ENCODE assay signal across 8 mouse cellular contexts in genomic region chr7:27224877-27225575, GRCm38 (mm10). TPM values are rescaled to one million over a fixed set of nuclear protein-coding genes. Genes with fewer than 3 reads are reported as not detected.
DNase-seq lines count a peak whose midpoint lies in the region; ATAC-seq lines count a peak whose summit lies in the region.

No protein-coding gene starts in this region.

- peak overlapping the region; percentile 43; the same call in 1 of the 2 replicates for H3K9ac ChIP-seq in heart, embryonic 12.5 days
- H3K9ac ChIP-seq in limb, embryonic 15.5 days: peak overlapping the region; percentile 11; the same call in 1 of the 2 replicates
- no peak overlapping the region; the same call in 1 of the 2 replicates for H3K9ac ChIP-seq in stomach, embryonic 15.5 days

- DNase-seq in cerebellum, adult 18-20 months: peak; percentile 32 to 46
- DNase-seq in urinary bladder, adult 18-20 months (ENCODE audit: low spot score in 2 of 2): peak; percentile 47 to 52
- DNase-seq in urinary bladder, postnatal 10 days (ENCODE audit: low spot score): no peak

- H3K9me3 ChIP-seq in heart, embryonic 12.5 days (replicated peaks): no peaks in the 10 kb centered on the region
- H3K9me3 ChIP-seq in limb, embryonic 15.5 days: no peaks in the 10 kb centered on the region
- H3K9me3 ChIP-seq in stomach, embryonic 15.5 days: no peaks in the 10 kb centered on the region

- no peaks in the 10 kb centered on the region for H3K27me3 ChIP-seq in heart, embryonic 12.5 days (replicated peaks)
- no peaks in the 10 kb centered on the region for H3K27me3 ChIP-seq in limb, embryonic 15.5 days
- no peaks in the 10 kb centered on the region for H3K27me3 ChIP-seq in stomach, embryonic 15.5 days (replicated peaks)

- no peak overlapping the region for H3K4me3 ChIP-seq in heart, embryonic 12.5 days
- H3K4me3 ChIP-seq in limb, embryonic 15.5 days: peak overlapping the region; percentile 96
- H3K4me3 ChIP-seq in stomach, embryonic 15.5 days (replicated peaks): peak overlapping the region; percentile 90

- H3K27ac ChIP-seq in heart, embryonic 12.5 days (ENCODE audit: poor library complexity, severe bottlenecking): no peak overlapping the region
- H3K27ac ChIP-seq in limb, embryonic 15.5 days: peak overlapping the region; percentile 50
- H3K27ac ChIP-seq in stomach, embryonic 15.5 days: peak overlapping the region; percentile 77

- ATAC-seq in cerebellum, adult (ENCODE audit: insufficient number of reproducible peaks, low FRiP score, low TSS enrichment): no peak
- ATAC-seq in heart, embryonic 12.5 days (ENCODE audit: insufficient number of reproducible peaks, low FRiP score): no peak
- no peak for ATAC-seq in limb, embryonic 15.5 days (ENCODE audit: insufficient number of reproducible peaks, low FRiP score, low TSS enrichment, low read depth)
- peak; percentile 27 for ATAC-seq in stomach, embryonic 15.5 days (ENCODE audit: insufficient read depth, low FRiP score, low read depth)
- ATAC-seq in granulocyte monocyte progenitor cell, adult 5-6 weeks (replicated peaks; ENCODE audit: poor library complexity, severe bottlenecking): no peak

- peaks cover 40% of the 10 kb centered on the region for H3K4me1 ChIP-seq in heart, embryonic 12.5 days (replicated peaks)
- peaks cover 49% of the 10 kb centered on the region for H3K4me1 ChIP-seq in limb, embryonic 15.5 days
- peaks cover 42% of the 10 kb centered on the region for H3K4me1 ChIP-seq in stomach, embryonic 15.5 days

- peaks cover 7% of the 10 kb centered on the region; the same call in 1 of the 2 replicates for H3K36me3 ChIP-seq in heart, embryonic 12.5 days
- H3K36me3 ChIP-seq in limb, embryonic 15.5 days: peaks cover 5% of the 10 kb centered on the region
- H3K36me3 ChIP-seq in stomach, embryonic 15.5 days: 0 out of 2 replicates have a peak, but pooled peaks cover under 1% of the 10 kb centered on the region

- H3K4me2 ChIP-seq in heart, embryonic 12.5 days: 0 out of 2 replicates have a peak overlapping the region, but pooled peaks have one; percentile 1
- H3K4me2 ChIP-seq in limb, embryonic 15.5 days: peak overlapping the region; percentile 62
- peak overlapping the region; percentile 79 for H3K4me2 ChIP-seq in stomach, embryonic 15.5 days

- 82% methylated on average over 11 of the region's 11 CpGs for WGBS in heart, embryonic 12.5 days
- WGBS in limb, embryonic 15.5 days: 52% methylated on average over 11 of the region's 11 CpGs
- 54% methylated on average over 11 of the region's 11 CpGs for WGBS in stomach, embryonic 15.5 days

RNA-seq across cellular contexts. Expression of gene Itpkc, which starts 3.4 kb away (rescaled TPM):
- 3.1 and 3.4 TPM in 2 replicates for polyA plus RNA-seq in heart, embryonic 12.5 days (2016; fragmentation: Nextera tagmentation; extraction: Ambion mirVana)
- 11.6 and 12.1 TPM in 2 replicates for polyA plus RNA-seq in limb, embryonic 15.5 days (2015; fragmentation: Nextera tagmentation; extraction: Ambion mirVana)
- polyA plus RNA-seq in stomach, embryonic 15.5 days (2015; fragmentation: Nextera tagmentation; extraction: Ambion mirVana): 8.8 and 9.4 TPM in 2 replicates
- 2.1 and 7.7 TPM in 2 replicates for total RNA-seq in granulocyte monocyte progenitor cell, adult 5-6 weeks (2014; fragmentation: Nextera tagmentation)
- total RNA-seq in granulocyte monocyte progenitor cell, adult 5-6 weeks (2017): 1.8 and 2.2 TPM in 2 replicates

RNA-seq across cellular contexts. Expression of gene Coq8b, which starts 7.8 kb away (rescaled TPM):
- 11.4 and 11.5 TPM in 2 replicates for polyA plus RNA-seq in heart, embryonic 12.5 days (2016; fragmentation: Nextera tagmentation; extraction: Ambion mirVana)
- polyA plus RNA-seq in limb, embryonic 15.5 days (2015; fragmentation: Nextera tagmentation; extraction: Ambion mirVana): 21.0 and 22.3 TPM in 2 replicates
- 21.2 and 26.2 TPM in 2 replicates for polyA plus RNA-seq in stomach, embryonic 15.5 days (2015; fragmentation: Nextera tagmentation; extraction: Ambion mirVana)
- total RNA-seq in granulocyte monocyte progenitor cell, adult 5-6 weeks (2014; fragmentation: Nextera tagmentation): 13.3 and 15.9 TPM in 2 replicates
- total RNA-seq in granulocyte monocyte progenitor cell, adult 5-6 weeks (2017): 9.5 and 10.0 TPM in 2 replicates

RNA-seq across cellular contexts. Expression of gene Snrpa, which starts 29.0 kb away (rescaled TPM):
- polyA plus RNA-seq in heart, embryonic 12.5 days (2016; fragmentation: Nextera tagmentation; extraction: Ambion mirVana): 155 and 167 TPM in 2 replicates
- 215 and 227 TPM in 2 replicates for polyA plus RNA-seq in limb, embryonic 15.5 days (2015; fragmentation: Nextera tagmentation; extraction: Ambion mirVana)
- polyA plus RNA-seq in stomach, embryonic 15.5 days (2015; fragmentation: Nextera tagmentation; extraction: Ambion mirVana): 219 and 224 TPM in 2 replicates
- total RNA-seq in granulocyte monocyte progenitor cell, adult 5-6 weeks (2014; fragmentation: Nextera tagmentation): 213 and 258 TPM in 2 replicates
- 92.5 and 99.7 TPM in 2 replicates for total RNA-seq in granulocyte monocyte progenitor cell, adult 5-6 weeks (2017)

RNA-seq across cellular contexts. Expression of gene BC024978, which starts 29.4 kb away (rescaled TPM):
- polyA plus RNA-seq in heart, embryonic 12.5 days (2016; fragmentation: Nextera tagmentation; extraction: Ambion mirVana): 2.9 and 3.2 TPM in 2 replicates
- 3.4 and 3.7 TPM in 2 replicates for polyA plus RNA-seq in limb, embryonic 15.5 days (2015; fragmentation: Nextera tagmentation; extraction: Ambion mirVana)
- 3.1 and 3.9 TPM in 2 replicates for polyA plus RNA-seq in stomach, embryonic 15.5 days (2015; fragmentation: Nextera tagmentation; extraction: Ambion mirVana)
- 6.7 and 7.7 TPM in 2 replicates for total RNA-seq in granulocyte monocyte progenitor cell, adult 5-6 weeks (2014; fragmentation: Nextera tagmentation)
- total RNA-seq in granulocyte monocyte progenitor cell, adult 5-6 weeks (2017): 2.2 and 2.6 TPM in 2 replicates

RNA-seq across cellular contexts. Expression of gene Numbl, which starts 33.2 kb away (rescaled TPM):
- polyA plus RNA-seq in heart, embryonic 12.5 days (2016; fragmentation: Nextera tagmentation; extraction: Ambion mirVana): 11.1 and 11.6 TPM in 2 replicates
- polyA plus RNA-seq in limb, embryonic 15.5 days (2015; fragmentation: Nextera tagmentation; extraction: Ambion mirVana): 38.9 and 41.7 TPM in 2 replicates
- polyA plus RNA-seq in stomach, embryonic 15.5 days (2015; fragmentation: Nextera tagmentation; extraction: Ambion mirVana): 22.7 and 23.4 TPM in 2 replicates
- 1.2 and 1.3 TPM in 2 replicates for total RNA-seq in granulocyte monocyte progenitor cell, adult 5-6 weeks (2014; fragmentation: Nextera tagmentation)
- 0.69 and 1.1 TPM in 2 replicates for total RNA-seq in granulocyte monocyte progenitor cell, adult 5-6 weeks (2017)

Comparison
In these comparisons a context has a peak if more than half of its experiments do, and no peak if none do; other contexts are left out.
1. H3K4me2 ChIP-seq: peak in every context shown above with its lines; median percentile 79 in stomach, embryonic 15.5 days; 62 in limb, embryonic 15.5 days; 1 in heart, embryonic 12.5 days.